9 mouse cellular contexts compared by ENCODE assay signal in the genomic region with DNA sequence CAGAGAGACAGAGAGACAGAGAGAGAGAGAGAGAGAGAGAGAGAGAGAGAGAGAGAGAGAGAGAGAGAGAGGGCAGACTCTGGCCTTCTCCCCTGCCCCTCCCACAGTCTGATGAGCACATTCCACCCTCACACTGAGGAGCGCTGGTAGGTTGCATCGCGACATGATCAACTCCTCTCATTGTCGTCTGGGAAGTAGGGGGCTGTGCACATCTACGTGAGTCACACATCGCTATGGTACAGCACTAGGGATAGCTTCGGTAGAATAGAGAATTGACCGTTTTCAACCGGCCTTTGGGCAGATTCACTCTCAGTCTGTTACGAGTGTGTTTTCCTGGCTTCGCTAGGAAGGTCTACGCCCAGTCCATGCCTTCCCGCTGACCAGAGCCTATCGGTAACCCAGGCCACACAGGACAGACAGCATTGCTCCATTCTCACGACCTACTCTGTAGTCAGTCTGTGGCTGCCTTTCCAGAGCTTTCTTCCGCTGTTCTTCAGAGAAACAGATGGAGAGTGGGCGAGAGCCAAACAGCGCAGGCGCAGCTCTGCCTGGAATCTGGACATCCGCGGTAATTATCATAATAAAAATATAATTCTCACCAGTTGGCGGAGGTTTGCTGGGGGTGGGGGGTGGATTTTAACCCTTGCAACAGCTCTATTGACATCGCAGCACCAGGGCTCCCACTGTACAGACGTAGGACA.
DNase-seq lines count a peak whose midpoint lies in the region; ATAC-seq lines count a peak whose summit lies in the region.
"Had no signal": no experiment of that assay in that cellular context is flagged by ENCODE, and none has a peak within 500 bp of the region (broad histone marks: within the 10 kb centered on the region; RNA-seq: fewer than 3 reads in every experiment).

No protein-coding gene starts in this region.

- no peaks in the 10 kb centered on the region for H3K36me3 ChIP-seq in limb, embryonic 12.5 days
- no peaks in the 10 kb centered on the region for H3K36me3 ChIP-seq in limb, embryonic 10.5 days
- no peaks in the 10 kb centered on the region for H3K36me3 ChIP-seq in forebrain, embryonic 10.5 days (replicated peaks)
- H3K36me3 ChIP-seq in midbrain, embryonic 16.5 days (ENCODE audit: control insufficient read depth, insufficient read depth, low read length) = no peaks in the 10 kb centered on the region
- H3K36me3 ChIP-seq: G1E had no signal

- no peaks in the 10 kb centered on the region for H3K9me3 ChIP-seq in limb, embryonic 12.5 days
- H3K9me3 ChIP-seq in limb, embryonic 10.5 days (replicated peaks) = no peaks in the 10 kb centered on the region
- H3K9me3 ChIP-seq in forebrain, embryonic 10.5 days = no peaks in the 10 kb centered on the region
- H3K9me3 ChIP-seq in midbrain, embryonic 16.5 days (replicated peaks; ENCODE audit: control insufficient read depth, low read length, poor library complexity, severe bottlenecking) = no peaks in the 10 kb centered on the region

- H3K27me3 ChIP-seq in limb, embryonic 12.5 days = peaks cover 54% of the 10 kb centered on the region
- peaks cover 22% of the 10 kb centered on the region; the same call in 1 of the 2 replicates for H3K27me3 ChIP-seq in limb, embryonic 10.5 days (ENCODE audit: low read depth, poor library complexity, severe bottlenecking)
- H3K27me3 ChIP-seq in forebrain, embryonic 10.5 days (ENCODE audit: poor library complexity, severe bottlenecking) = no peaks in the 10 kb centered on the region
- H3K27me3 ChIP-seq in midbrain, embryonic 16.5 days (ENCODE audit: control insufficient read depth, insufficient read depth, low read depth, low read length) = no peaks in the 10 kb centered on the region

- no peak overlapping the region for H3K9ac ChIP-seq in limb, embryonic 12.5 days (replicated peaks)
- no peak overlapping the region for H3K9ac ChIP-seq in midbrain, embryonic 16.5 days (ENCODE audit: low read depth, low read length)

- H3K4me2 ChIP-seq in limb, embryonic 12.5 days = no peak overlapping the region
- H3K4me2 ChIP-seq in midbrain, embryonic 16.5 days (ENCODE audit: low read length) = 0 out of 2 replicates have a peak overlapping the region, but pooled peaks have one; percentile 8

- no peak overlapping the region for H3K4me3 ChIP-seq in limb, embryonic 12.5 days (replicated peaks)
- H3K4me3 ChIP-seq in limb, embryonic 10.5 days = no peak overlapping the region
- H3K4me3 ChIP-seq in forebrain, embryonic 10.5 days = no peak overlapping the region
- no peak overlapping the region for H3K4me3 ChIP-seq in midbrain, embryonic 16.5 days (ENCODE audit: low read depth, low read length)

- H3K4me1 ChIP-seq in limb, embryonic 12.5 days (replicated peaks) = peaks cover 26% of the 10 kb centered on the region
- H3K4me1 ChIP-seq in limb, embryonic 10.5 days = peaks cover 23% of the 10 kb centered on the region
- H3K4me1 ChIP-seq in forebrain, embryonic 10.5 days = peaks cover 27% of the 10 kb centered on the region
- 0 out of 2 replicates have a peak, but pooled peaks cover 2% of the 10 kb centered on the region for H3K4me1 ChIP-seq in midbrain, embryonic 16.5 days (ENCODE audit: control insufficient read depth, insufficient read depth, low read length)

- peak; percentile 54; the same call in 1 of the 2 replicates for ATAC-seq in limb, embryonic 12.5 days (ENCODE audit: insufficient number of reproducible peaks, insufficient read depth, low FRiP score, low TSS enrichment, low read depth)
- ATAC-seq in midbrain, embryonic 16.5 days = peak; percentile 55; the same call in 1 of the 2 replicates

- WGBS in limb, embryonic 12.5 days = 80% methylated on average over 24 of the region's 24 CpGs
- WGBS in limb, embryonic 10.5 days = 89% methylated on average over 24 of the region's 24 CpGs
- WGBS in forebrain, embryonic 10.5 days = 90% methylated on average over 24 of the region's 24 CpGs
- 76% methylated on average over 24 of the region's 24 CpGs for WGBS in midbrain, embryonic 16.5 days

- H3K27ac ChIP-seq in limb, embryonic 12.5 days = no peak overlapping the region
- no peak overlapping the region for H3K27ac ChIP-seq in limb, embryonic 10.5 days
- H3K27ac ChIP-seq in forebrain, embryonic 10.5 days = 0 out of 2 replicates have a peak overlapping the region, but pooled peaks have one; percentile 6
- H3K27ac ChIP-seq in midbrain, embryonic 16.5 days (ENCODE audit: low read length) = no peak overlapping the region

- no peak for DNase-seq in limb, embryonic 10.5 days (ENCODE audit: low spot score)
- DNase-seq in forebrain, embryonic 10.5 days (ENCODE audit: extremely low spot score, low spot score) = no peak
- peak; percentile 78 for DNase-seq in layer of hippocampus, adult 11-12 months (ENCODE audit: low spot score)
- DNase-seq in adrenal gland, postnatal 14 days = no peak
- DNase-seq in B cell, adult 2 months = no peak
- no peak for DNase-seq in spleen, adult 18-20 months
